Mouse (Mus musculus) heart, embryonic 10.5 days (tissue): ENCODE results near the gene Tbc1d21. TPM values are rescaled to one million over a fixed set of nuclear protein-coding genes. Genes with fewer than 3 reads are reported as not detected.
A peak's percentile ranks its signal among the peaks of the same experiment; 100 is the strongest.

Source experiments
- DNase-seq: peaks from one replicate; pipeline ENCODE4 v3.0.0-alpha.2; 2017; ENCODE audit warnings: low spot score
- H3K27ac ChIP-seq: fragments of 300-500 bp; sonication (generic); 2 replicates; pipeline ENCODE4 v1.5.1; 2016; ENCODE audit warnings: mild to moderate bottlenecking
- H3K27me3 ChIP-seq: fragments of 300-500 bp; sonication (generic); 2 replicates; pipeline ENCODE4 v1.6.1; 2016; ENCODE audit warnings: mild to moderate bottlenecking; ENCODE audit not compliant: poor library complexity, insufficient read depth, severe bottlenecking
- H3K36me3 ChIP-seq: fragments of 300-500 bp; sonication (generic); 2 replicates; pipeline ENCODE4 v1.6.1; 2016; ENCODE audit warnings: mild to moderate bottlenecking, moderate library complexity
- H3K4me1 ChIP-seq: fragments of 300-500 bp; sonication (generic); 2 replicates; pipeline ENCODE4 v1.6.1; 2016; ENCODE audit warnings: mild to moderate bottlenecking
- H3K4me3 ChIP-seq: fragments of 300-500 bp; sonication (generic); 2 replicates; pipeline ENCODE4 v1.5.1; 2016; ENCODE audit warnings: mild to moderate bottlenecking, moderate library complexity
- H3K9me3 ChIP-seq: fragments of 300-500 bp; sonication (generic); 2 replicates; pipeline ENCODE4 v1.6.1; 2016; ENCODE audit warnings: mild to moderate bottlenecking, moderate library complexity
- WGBS: fragments of 180-500 bp; shearing (Covaris S2); methylation state at CpG from one replicate; pipeline ENCODE4 v1.1.7; 2016; 5-methylcytosine and 5-hydroxymethylcytosine counted together
- polyA plus RNA-seq: library from polyadenylated mRNA; unstranded; fragments of >200 nt; fragmentation: Nextera tagmentation; extraction: Ambion mirVana; gene quantifications from 2 replicates; pipeline ENCODE4 v1.2.1, GENCODE M21; 2016

Gene Tbc1d21
- polyA plus RNA-seq, 1 experiment from 2014 or later = not detected

DNA sequence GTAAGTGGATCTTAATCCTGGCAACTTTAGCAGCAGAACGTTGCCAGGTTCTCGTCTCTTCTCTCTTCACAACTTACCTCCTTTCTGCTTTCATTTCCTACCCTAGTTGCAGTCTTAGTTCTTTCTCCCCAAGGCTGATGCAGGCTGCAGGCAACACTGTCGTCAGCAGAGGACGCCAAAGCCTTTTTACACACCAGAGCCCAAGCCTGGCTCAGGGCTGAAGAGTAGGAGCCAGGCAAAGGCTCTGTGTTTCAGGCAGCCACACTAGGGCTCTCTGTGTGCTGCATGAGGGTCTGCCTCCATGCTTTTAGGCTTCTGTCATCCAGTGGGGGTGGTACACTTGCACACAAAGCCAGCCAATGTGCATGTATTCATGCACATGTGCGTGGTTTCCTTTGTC, 40.0 kb downstream of the Tbc1d21 start:
- Histone ChIP-seq H3K27ac (0 out of 2 replicates have a peak overlapping the region, but pooled peaks have one; percentile 12), H3K36me3 (no peaks in the 10 kb centered on the region), H3K4me3 (no peak overlapping the region), H3K9me3 (no peaks in the 10 kb centered on the region), H3K27me3 (no peaks in the 10 kb centered on the region), H3K4me1 (peaks cover 33% of the 10 kb centered on the region)
- WGBS = 20% methylated on average over 5 of the region's 5 CpGs
- no peak for DNase-seq

DNA sequence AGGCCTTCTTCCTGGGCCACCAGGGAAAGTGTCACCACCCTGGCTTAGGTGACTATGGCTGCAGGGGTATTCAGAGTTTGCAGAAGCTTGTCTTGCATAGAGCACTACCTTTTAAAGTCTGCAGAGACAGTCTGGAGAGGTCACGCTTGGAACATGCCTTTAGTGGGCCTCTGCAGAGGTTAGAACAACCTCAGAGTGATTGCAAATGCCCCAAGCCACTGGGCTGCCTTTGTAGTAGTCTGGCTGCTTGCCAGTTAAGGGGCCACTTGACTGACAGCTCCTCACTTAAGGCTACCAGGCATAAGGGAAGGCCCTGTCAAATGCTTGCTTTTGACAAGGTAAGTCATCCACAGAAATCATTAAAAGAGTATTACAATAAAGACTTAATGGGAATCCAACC, 42.9 kb downstream of the Tbc1d21 start:
- H3K4me3 ChIP-seq = no peak overlapping the region
- no peaks in the 10 kb centered on the region for H3K27me3 ChIP-seq
- 24% methylated on average over 1 of the region's 1 CpGs for WGBS
- H3K36me3 ChIP-seq = no peaks in the 10 kb centered on the region
- DNase-seq = no peak
- H3K4me1 ChIP-seq = peaks cover 39% of the 10 kb centered on the region
- peak overlapping the region; percentile 75 for H3K27ac ChIP-seq
- H3K9me3 ChIP-seq = no peaks in the 10 kb centered on the region

DNA sequence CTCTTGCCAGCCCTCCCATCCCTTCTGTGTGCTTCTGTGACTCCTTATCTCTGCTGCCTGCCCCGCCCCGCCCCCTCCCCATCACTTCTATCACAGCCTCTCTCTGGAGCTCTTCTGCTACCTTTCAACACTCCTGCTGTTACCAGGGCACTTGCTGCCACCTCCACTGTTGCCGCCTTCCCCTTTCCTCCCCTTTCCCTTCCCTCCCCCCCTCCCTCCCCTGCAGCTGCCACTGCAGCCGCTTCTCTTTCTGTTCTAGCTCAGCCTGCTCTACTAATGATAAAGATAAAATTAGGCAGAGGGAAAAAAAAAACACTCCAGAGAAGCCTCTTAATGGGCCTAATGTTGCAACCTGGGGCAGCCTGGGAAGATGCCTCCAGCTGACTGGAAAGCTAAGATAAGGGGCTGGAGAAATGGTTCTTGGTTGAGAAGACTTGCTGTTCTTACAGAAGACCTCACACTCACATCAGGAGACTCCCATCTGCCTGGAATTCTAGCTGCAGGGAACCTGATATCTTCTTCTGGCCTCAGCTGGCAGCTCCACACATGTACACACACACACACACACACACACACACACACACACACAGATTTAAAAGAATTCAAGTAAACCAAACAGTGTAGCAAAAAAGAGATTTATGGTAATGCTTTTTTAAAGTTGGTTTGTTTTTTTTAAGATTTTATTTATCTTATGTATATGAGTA, 43.6 kb downstream of the Tbc1d21 start:
- Histone ChIP-seq H3K27ac (peak overlapping the region; percentile 75), H3K9me3 (no peaks in the 10 kb centered on the region), H3K4me1 (peaks cover 39% of the 10 kb centered on the region), H3K4me3 (no peak overlapping the region), H3K27me3 (no peaks in the 10 kb centered on the region), H3K36me3 (no peaks in the 10 kb centered on the region)
- peak; percentile 91 for DNase-seq
- WGBS = 3% methylated on average over 4 of the region's 4 CpGs

DNA sequence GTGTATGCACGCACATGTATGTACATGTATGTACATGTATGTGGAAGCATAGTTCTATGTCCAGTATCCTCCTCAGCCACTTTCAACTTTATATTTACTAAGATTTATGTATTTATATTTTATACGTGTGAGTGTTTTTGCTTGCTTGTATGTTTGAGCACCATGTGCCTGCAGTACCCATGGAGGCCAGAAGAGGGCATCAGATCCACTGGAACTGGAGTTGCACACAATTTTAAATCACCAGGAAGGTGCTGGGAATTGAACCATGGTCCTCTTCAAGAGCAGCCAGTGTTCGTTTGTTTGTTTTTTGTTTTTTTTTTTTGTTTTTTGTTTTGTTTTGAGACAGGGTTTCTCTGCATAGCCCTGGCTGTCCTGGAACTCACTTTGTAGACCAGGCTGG, 48.6 kb downstream of the Tbc1d21 start:
- Histone ChIP-seq H3K9me3 (no peaks in the 10 kb centered on the region), H3K27ac (no peak overlapping the region), H3K36me3 (no peaks in the 10 kb centered on the region), H3K4me3 (no peak overlapping the region), H3K27me3 (peaks cover 4% of the 10 kb centered on the region), H3K4me1 (peaks cover 23% of the 10 kb centered on the region)
- no peak for DNase-seq
- 92% methylated on average over 3 of the region's 3 CpGs for WGBS

DNA sequence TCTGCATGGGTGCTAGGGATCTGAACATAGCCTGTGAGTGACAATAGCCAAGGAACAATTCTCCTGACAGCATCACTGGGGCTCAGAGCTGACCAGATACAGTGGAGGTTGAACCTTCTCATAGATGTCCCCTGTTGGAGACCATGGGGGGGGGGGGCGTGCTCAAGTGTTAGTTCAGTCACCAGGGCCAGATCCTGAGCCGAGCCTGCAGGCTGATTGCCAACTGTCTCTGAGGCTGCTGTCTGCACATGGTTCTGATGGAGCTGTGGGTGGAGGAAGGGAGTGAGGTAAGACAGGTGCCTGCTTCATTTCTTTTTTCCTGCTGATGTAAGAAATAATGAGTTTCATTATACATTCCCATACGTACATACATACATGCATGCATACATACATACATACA, 51.9 kb downstream of the Tbc1d21 start:
- H3K4me1 ChIP-seq = peaks cover 34% of the 10 kb centered on the region
- H3K27ac ChIP-seq = no peak overlapping the region
- DNase-seq = no peak
- H3K4me3 ChIP-seq = no peak overlapping the region
- no peaks in the 10 kb centered on the region for H3K9me3 ChIP-seq
- H3K36me3 ChIP-seq = no peaks in the 10 kb centered on the region
- peaks cover 8% of the 10 kb centered on the region for H3K27me3 ChIP-seq
- WGBS = 77% methylated on average over 3 of the region's 3 CpGs

DNA sequence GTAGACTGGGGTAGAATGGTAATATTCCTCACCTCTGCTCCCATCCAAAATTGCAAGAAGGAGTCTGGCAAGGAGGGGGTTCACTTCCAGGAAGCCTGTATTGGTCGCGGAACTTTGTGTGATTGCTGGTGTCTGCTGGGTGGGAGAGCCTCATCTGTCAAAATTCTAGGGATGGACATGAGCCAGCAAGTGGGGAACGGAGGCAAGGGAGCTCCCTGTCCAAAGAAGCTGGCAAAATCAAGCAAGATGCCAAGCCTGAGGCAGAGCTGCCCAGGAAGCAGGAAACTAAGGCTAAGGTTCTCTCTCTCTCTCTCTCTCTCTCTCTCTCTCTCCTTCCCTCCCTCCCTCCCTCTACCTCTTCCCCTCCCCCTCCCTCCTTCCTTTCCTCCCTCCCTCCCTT, 52.9 kb downstream of the Tbc1d21 start:
- H3K4me1 ChIP-seq = peaks cover 43% of the 10 kb centered on the region
- no peaks in the 10 kb centered on the region for H3K9me3 ChIP-seq
- H3K27me3 ChIP-seq = peaks cover 12% of the 10 kb centered on the region
- WGBS = 63% methylated on average over 3 of the region's 3 CpGs
- no peak overlapping the region for H3K27ac ChIP-seq
- H3K4me3 ChIP-seq = no peak overlapping the region
- H3K36me3 ChIP-seq = no peaks in the 10 kb centered on the region
- no peak for DNase-seq

DNA sequence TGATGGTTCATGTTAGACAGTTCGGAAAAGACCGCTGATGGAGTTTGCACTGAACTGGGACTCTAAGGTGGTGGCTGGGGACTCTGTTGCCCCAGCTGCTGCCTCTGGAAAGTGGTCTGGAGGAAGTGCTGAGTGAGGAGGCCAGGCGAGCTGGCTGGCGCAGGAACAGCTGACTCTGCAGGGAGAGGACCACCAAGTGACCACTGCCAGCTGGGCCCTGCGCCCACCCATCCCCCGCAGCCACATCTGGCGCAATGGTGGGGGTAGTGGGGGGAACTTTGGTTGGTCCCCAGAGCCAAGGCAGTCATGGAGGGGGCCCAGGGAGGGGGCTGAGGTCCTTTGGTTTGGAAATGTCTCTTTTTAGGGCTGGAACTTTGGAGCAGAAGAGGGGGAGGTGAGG, 53.5 kb downstream of the Tbc1d21 start:
- Histone ChIP-seq H3K4me3 (no peak overlapping the region), H3K27me3 (peaks cover 18% of the 10 kb centered on the region), H3K9me3 (no peaks in the 10 kb centered on the region), H3K4me1 (peaks cover 49% of the 10 kb centered on the region), H3K27ac (0 out of 2 replicates have a peak overlapping the region, but pooled peaks have one; percentile 26), H3K36me3 (no peaks in the 10 kb centered on the region)
- no peak for DNase-seq
- WGBS = 72% methylated on average over 7 of the region's 7 CpGs

DNA sequence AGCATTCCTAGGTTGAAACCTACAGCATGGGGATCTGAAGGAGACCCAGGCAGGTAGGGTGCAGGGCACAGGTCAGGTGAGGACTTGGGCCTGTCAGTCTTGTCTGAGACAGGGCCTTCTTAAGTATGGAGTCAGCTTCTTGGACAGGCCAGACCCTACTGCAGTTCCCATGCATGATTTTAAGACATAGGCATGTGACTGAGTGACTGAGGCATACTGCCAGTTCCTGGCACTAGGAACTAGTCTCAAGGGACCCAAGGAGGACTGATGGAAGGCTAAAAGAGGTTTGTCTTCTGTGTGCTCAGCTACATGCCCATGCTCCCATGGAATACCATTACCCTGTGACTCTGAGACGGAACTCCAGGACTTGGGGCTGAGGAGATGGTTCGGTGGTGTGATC, 54.4 kb downstream of the Tbc1d21 start:
- Histone ChIP-seq H3K9me3 (no peaks in the 10 kb centered on the region), H3K27me3 (peaks cover 27% of the 10 kb centered on the region), H3K4me1 (peaks cover 55% of the 10 kb centered on the region), H3K27ac (no peak overlapping the region), H3K36me3 (no peaks in the 10 kb centered on the region), H3K4me3 (no peak overlapping the region)
- WGBS = 92% methylated on average over 2 of the region's 2 CpGs
- DNase-seq = no peak

DNA sequence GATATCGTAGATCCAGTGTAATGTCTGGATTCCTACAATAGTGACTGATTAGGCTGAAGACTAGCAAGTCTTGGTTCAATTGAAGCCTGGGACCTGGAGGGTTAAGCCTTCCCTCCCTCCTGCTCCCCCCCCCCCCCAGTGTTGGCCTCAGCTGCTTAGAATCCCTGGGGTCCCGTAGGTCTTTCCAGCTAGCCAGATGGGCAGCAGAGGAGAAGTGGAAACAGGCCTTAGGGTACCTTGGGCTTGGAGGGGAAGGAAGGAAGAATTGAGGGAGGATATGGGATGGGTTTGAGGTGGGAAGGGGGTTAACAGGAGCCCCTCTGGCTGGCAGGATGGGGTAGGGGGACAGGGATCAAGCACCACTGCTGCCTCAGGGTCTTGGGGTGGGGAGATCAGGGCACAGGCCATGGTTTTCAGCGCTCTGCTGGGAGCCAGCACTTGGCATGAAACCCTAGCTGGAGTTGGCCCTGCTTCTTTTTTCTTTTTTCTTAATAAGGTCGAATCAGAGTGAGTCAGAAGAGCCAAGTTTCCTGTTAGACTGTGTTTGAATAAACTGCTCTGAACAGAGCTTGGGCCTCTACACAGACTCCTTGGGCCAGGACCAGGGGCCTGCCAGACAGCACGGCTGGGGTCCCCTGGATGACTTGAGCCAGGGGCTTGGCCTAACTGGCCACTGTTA, 55.4 kb downstream of the Tbc1d21 start:
- Histone ChIP-seq H3K27ac (peak overlapping the region; percentile 56), H3K9me3 (no peaks in the 10 kb centered on the region), H3K27me3 (peaks cover 28% of the 10 kb centered on the region), H3K4me3 (no peak overlapping the region), H3K36me3 (no peaks in the 10 kb centered on the region), H3K4me1 (peaks cover 61% of the 10 kb centered on the region)
- 54% methylated on average over 5 of the region's 5 CpGs for WGBS
- no peak for DNase-seq

DNA sequence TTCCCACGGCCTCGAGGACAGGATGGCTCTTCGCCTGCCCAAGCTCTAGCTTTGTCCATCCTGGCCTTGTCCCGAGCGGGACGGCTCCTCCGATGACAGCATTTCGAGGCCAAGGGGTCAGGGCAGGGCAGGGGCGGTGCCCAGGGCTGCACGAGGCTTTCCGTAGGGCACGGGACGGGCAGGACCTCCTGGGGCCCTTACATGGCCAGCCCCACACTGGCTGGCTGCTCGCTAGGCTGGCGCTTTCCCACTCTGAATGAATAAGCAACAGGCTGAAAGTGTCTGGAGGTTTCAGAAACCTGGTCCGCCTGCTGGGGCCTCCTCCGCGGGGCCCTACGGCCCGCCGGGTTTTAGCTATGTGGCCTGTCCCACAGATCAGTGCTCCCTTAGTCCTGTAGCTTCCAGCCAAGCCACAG, 57.3 kb downstream of the Tbc1d21 start, which contains the start of gene Loxl1:
TSS of gene Loxl1 (minus strand) at position 243 of the 416 bp plus-strand sequence.
- H3K27ac ChIP-seq = peak within 1 kb of the TSS; percentile 91
- WGBS = under 1% methylated on average over 21 of the region's 21 CpGs
- H3K9me3 ChIP-seq = no peaks in the 10 kb centered on the region
- H3K4me1 ChIP-seq = peaks cover 79% of the 10 kb centered on the region
- peaks cover 28% of the 10 kb centered on the region for H3K27me3 ChIP-seq
- DNase-seq = peak; percentile 87
- H3K36me3 ChIP-seq = no peaks in the 10 kb centered on the region
- H3K4me3 ChIP-seq = peak within 1 kb of the TSS; percentile 63

DNA sequence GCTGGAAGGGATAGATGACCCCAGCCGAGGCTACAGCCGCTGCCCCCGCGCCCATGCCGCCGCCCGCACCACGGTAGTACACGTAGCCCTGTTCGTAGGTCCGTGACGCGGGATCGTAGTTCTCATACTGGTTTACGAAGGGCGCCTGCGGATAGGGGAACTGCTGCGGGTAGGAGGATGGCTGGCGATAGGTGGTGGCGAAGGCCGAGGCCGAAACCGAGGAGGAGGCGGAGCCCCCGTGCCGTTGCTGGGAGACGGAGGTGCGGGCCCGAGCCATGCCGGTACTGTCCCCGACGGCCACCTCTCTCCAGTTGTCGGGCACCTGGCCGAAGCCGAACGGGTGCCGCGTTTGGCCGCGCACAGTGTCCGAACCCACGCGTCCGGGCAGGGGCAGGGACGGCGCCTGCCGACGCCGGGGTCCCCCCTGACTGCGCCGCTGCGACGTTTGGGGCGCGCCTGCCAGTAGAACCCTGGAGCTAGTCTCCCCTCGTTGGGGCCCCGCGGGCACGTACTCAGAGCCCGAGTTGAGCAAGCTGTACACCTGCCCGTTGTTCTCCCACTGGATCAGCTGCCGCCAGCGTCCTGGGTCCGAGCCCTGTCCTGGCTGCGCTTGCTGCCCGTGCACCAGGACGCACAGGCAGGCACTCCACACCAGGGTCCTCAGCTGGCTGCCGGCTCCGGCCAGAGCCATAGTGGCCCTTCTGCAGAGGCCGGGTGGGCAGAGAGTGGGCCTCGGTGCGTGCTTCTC, 57.9 kb downstream of the Tbc1d21 start:
- no peak for DNase-seq
- Histone ChIP-seq H3K36me3 (no peaks in the 10 kb centered on the region), H3K27ac (peak overlapping the region; percentile 91), H3K9me3 (no peaks in the 10 kb centered on the region), H3K27me3 (peaks cover 28% of the 10 kb centered on the region), H3K4me1 (peaks cover 85% of the 10 kb centered on the region), H3K4me3 (peak overlapping the region; percentile 63)
- WGBS = 2% methylated on average over 72 of the region's 72 CpGs

DNA sequence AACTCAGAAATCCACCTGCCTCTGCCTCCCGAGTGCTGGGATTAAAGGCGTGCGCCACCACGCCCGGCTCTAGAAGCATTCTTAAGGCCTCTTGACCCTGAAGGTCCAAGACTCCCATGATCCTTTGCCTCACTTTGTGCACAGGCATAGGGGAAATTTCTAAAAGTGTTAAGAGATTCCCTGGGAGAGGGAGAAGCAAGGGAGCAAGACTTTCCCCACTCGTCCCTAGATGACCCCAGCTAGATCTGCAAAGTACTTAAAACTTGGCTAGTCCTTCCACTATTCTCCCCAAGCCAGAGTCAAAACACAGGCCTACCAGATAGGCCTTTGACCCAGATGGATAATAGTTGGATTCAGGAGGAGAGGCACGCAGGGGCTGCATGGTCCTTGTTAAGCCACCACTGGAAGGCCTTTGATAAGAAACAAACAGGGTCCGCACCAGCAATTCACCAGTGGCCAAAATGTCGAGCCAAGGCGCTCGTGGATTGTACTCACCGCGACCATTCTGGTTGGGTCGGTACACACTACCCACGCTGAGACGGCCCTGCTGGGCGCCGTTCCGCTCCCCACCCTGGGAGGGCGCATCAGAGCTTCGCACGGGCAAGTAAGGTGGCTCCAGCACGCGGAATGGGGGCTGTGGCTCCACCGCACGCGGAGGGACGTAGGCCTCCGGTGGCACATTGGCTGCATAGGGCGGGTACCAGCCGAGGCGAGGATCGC, 58.9 kb downstream of the Tbc1d21 start:
- Histone ChIP-seq H3K27ac (peak overlapping the region; percentile 91), H3K4me3 (peak overlapping the region; percentile 63), H3K27me3 (peaks cover 20% of the 10 kb centered on the region), H3K9me3 (no peaks in the 10 kb centered on the region), H3K36me3 (no peaks in the 10 kb centered on the region), H3K4me1 (peaks cover 86% of the 10 kb centered on the region)
- 48% methylated on average over 33 of the region's 33 CpGs for WGBS
- DNase-seq = peak; percentile 77
